Comparison of ENCODE assay signal across 8 mouse cellular contexts in the genomic region with DNA sequence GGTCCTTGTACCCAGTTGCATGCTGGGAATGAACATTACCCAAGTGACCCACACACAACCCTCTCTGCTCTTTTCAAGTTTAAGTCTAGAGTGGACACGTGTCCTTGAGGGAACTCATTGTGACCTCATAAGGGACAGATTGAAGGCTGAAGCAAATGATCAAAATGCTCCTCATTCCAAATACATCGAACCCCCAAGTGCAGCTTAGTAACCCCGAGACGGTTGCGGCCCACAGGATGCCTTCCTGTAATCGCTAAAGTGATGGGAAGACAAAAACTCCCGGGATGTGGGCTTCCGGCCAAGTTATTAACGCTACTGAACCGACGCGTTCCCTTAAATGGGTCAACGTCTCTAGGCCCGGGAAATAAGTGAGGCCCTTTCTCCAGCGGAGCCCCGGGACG. TPM values are rescaled to one million over a fixed set of nuclear protein-coding genes. Genes with fewer than 3 reads are reported as not detected.
A peak's percentile ranks its signal among the peaks of the same experiment; 100 is the strongest.
DNase-seq lines count a peak whose midpoint lies in the region; ATAC-seq and TF ChIP-seq lines count a peak whose summit lies in the region.

No protein-coding gene starts in this region.

- peaks cover 21% of the 10 kb centered on the region for H3K36me3 ChIP-seq in heart, embryonic 16.5 days (ENCODE audit: control insufficient read depth, insufficient read depth)
- H3K36me3 ChIP-seq in G1E (replicated peaks) (peaks cover 36% of the 10 kb centered on the region), macrophage (ENCODE audit: inconsistent target) (peaks cover 16% of the 10 kb centered on the region; the same call in 1 of the 2 replicates)
- H3K36me3 ChIP-seq in forebrain, embryonic 15.5 days = peaks cover 26% of the 10 kb centered on the region

- H3K9ac ChIP-seq in heart, embryonic 16.5 days (ENCODE audit: low read length) = peak overlapping the region; percentile 92
- peak overlapping the region; percentile 78 for H3K9ac ChIP-seq in forebrain, embryonic 15.5 days (replicated peaks)

- H3K79me2 ChIP-seq in macrophage (ENCODE audit: inconsistent target) = peaks cover 30% of the 10 kb centered on the region

- DNase-seq in heart, postnatal 14 days = no peak
- peak; percentile 12 for DNase-seq in G1E (ENCODE audit: low spot score)
- no peak for DNase-seq in gastrocnemius, postnatal 25 days
- no peak for DNase-seq in adrenal gland, postnatal 14 days

- H3K27me3 ChIP-seq in heart, embryonic 16.5 days (ENCODE audit: control insufficient read depth, insufficient read depth, low read length) = no peaks in the 10 kb centered on the region
- H3K27me3 ChIP-seq in G1E (ENCODE audit: insufficient read depth, low read length) = peaks cover 12% of the 10 kb centered on the region
- no peaks in the 10 kb centered on the region for H3K27me3 ChIP-seq in forebrain, embryonic 15.5 days

- peak overlapping the region; percentile 87 for H3K27ac ChIP-seq in heart, embryonic 16.5 days (ENCODE audit: low read length)
- peak overlapping the region; percentile 83 for H3K27ac ChIP-seq in forebrain, embryonic 15.5 days (replicated peaks)
- peak overlapping the region; percentile 77 for H3K27ac ChIP-seq in macrophage

- H3K4me1 ChIP-seq in heart, embryonic 16.5 days (ENCODE audit: control insufficient read depth, insufficient read depth, low read length) = peaks cover 20% of the 10 kb centered on the region
- H3K4me1 ChIP-seq in G1E (ENCODE audit: insufficient read depth, low read depth, low read length) = peaks cover 44% of the 10 kb centered on the region
- peaks cover 40% of the 10 kb centered on the region for H3K4me1 ChIP-seq in forebrain, embryonic 15.5 days

- TF ChIP-seq CTCF in G1E (IDR thresholded peaks at IDR 0.05; ENCODE audit: low read depth, low read length) = no peak

- WGBS in heart, embryonic 16.5 days = 1% methylated on average over 17 of the region's 17 CpGs
- under 1% methylated on average over 17 of the region's 17 CpGs for WGBS in forebrain, embryonic 15.5 days
- under 1% methylated on average over 16 of the region's 17 CpGs for WGBS in macrophage (ENCODE audit: missing documents)

- ATAC-seq in heart, embryonic 16.5 days (replicated peaks; ENCODE audit: extremely low read depth, insufficient read depth, low FRiP score) = no peak
- ATAC-seq in G1E (ENCODE audit: extremely low read depth, insufficient number of reproducible peaks, low FRiP score, poor library complexity, severe bottlenecking) = no peak
- no peak for ATAC-seq in forebrain, embryonic 15.5 days (replicated peaks)
- no peak for ATAC-seq in monocyte, adult 5-6 weeks (replicated peaks; ENCODE audit: insufficient number of reproducible peaks, low FRiP score, low TSS enrichment, poor library complexity, severe bottlenecking)

- H3K4me3 ChIP-seq in heart, embryonic 16.5 days (ENCODE audit: low read length) = peak overlapping the region; percentile 84
- H3K4me3 ChIP-seq in G1E (ENCODE audit: low read depth, low read length) (peak overlapping the region; percentile 87), macrophage (ENCODE audit: inconsistent target) (peak overlapping the region; percentile 81)
- peak overlapping the region; percentile 62 for H3K4me3 ChIP-seq in forebrain, embryonic 15.5 days

- peak overlapping the region; percentile 71 for H3K4me2 ChIP-seq in heart, embryonic 16.5 days (ENCODE audit: low read depth, low read length)
- peak overlapping the region; percentile 74 for H3K4me2 ChIP-seq in forebrain, embryonic 15.5 days (replicated peaks)

- no peaks in the 10 kb centered on the region for H3K9me3 ChIP-seq in heart, embryonic 16.5 days (replicated peaks; ENCODE audit: control insufficient read depth, low read length)
- no peaks in the 10 kb centered on the region for H3K9me3 ChIP-seq in G1E (replicated peaks)
- H3K9me3 ChIP-seq in forebrain, embryonic 15.5 days = no peaks in the 10 kb centered on the region

- intact Hi-C loops in heart, postnatal 14 days (cut with DNase I) = no loop called here

RNA-seq across cellular contexts. Expression of a gene that starts 0.4 kb away (rescaled TPM):
- 189 and 245 TPM in 2 replicates for polyA plus RNA-seq in heart, embryonic 16.5 days (2015; fragmentation: Nextera tagmentation; extraction: Ambion mirVana)
- total RNA-seq in heart, postnatal 14 days (2021) = 100 to 1,000 TPM in 1 of 2 experiments, 10 to 100 TPM in 1; 70.5 to 106 TPM
- total RNA-seq in G1E (2014; fragmentation: Nextera tagmentation) (142 and 198 TPM in 2 replicates), G1E (2017) (116 and 146 TPM in 2 replicates)
- polyA plus RNA-seq in G1E (2012) (32.8 and 64.7 TPM in 2 replicates), macrophage (2018) (146 to 286 TPM (median 195 TPM) in 3 replicates)
- polyA plus RNA-seq in forebrain, embryonic 15.5 days (2015; fragmentation: Nextera tagmentation; extraction: Ambion mirVana) = 189 and 204 TPM in 2 replicates
- 10 to 100 TPM; 14.5 to 56.9 (median 33.4) TPM for total RNA-seq in macrophage (2018; cell fraction: chromatin; rRNA removed)
- total RNA-seq in macrophage (2018; cell fraction: cytosol; rRNA removed) = 100 to 1,000 TPM; 155 to 252 (median 182) TPM
- 100 to 1,000 TPM in 8 of 26 experiments, 10 to 100 TPM in 18; 34.4 to 153 (median 90.6) TPM for total RNA-seq in macrophage (2018; cell fraction: nucleus; rRNA removed)
- 10 to 100 TPM; 54.3 to 55.0 TPM for total RNA-seq in gastrocnemius, postnatal 25 days (2021)
- total RNA-seq in monocyte, adult 5-6 weeks (2017) = 86.3 to 113 TPM (median 87.6 TPM) in 3 replicates
- total RNA-seq in adrenal gland, postnatal 14 days (2021) = 207 and 234 TPM in 2 replicates

RNA-seq across cellular contexts. Expression of a gene that starts 4.1 kb away (rescaled TPM):
- 3.9 and 4.6 TPM in 2 replicates for polyA plus RNA-seq in heart, embryonic 16.5 days (2015; fragmentation: Nextera tagmentation; extraction: Ambion mirVana)
- total RNA-seq in heart, postnatal 14 days (2021) = 10 to 100 TPM; 14.3 to 16.3 TPM
- 20.3 and 21.8 TPM in 2 replicates for total RNA-seq in G1E (2014; fragmentation: Nextera tagmentation)
- 21.9 and 27.6 TPM in 2 replicates for total RNA-seq in G1E (2017)
- polyA plus RNA-seq in G1E (2012) = 23.5 and 30.0 TPM in 2 replicates
- 17.3 and 19.9 TPM in 2 replicates for polyA plus RNA-seq in forebrain, embryonic 15.5 days (2015; fragmentation: Nextera tagmentation; extraction: Ambion mirVana)
- 10 to 100 TPM in 5 of 26 experiments, 1 to 10 TPM in 21; 3.6 to 14.8 (median 7.9) TPM for total RNA-seq in macrophage (2018; cell fraction: chromatin; rRNA removed)
- 10 to 100 TPM in 15 of 26 experiments, 1 to 10 TPM in 11; 6.9 to 15.0 (median 10.3) TPM for total RNA-seq in macrophage (2018; cell fraction: cytosol; rRNA removed)
- 10 to 100 TPM in 20 of 26 experiments, 1 to 10 TPM in 6; 6.4 to 27.2 (median 14.1) TPM for total RNA-seq in macrophage (2018; cell fraction: nucleus; rRNA removed)
- 7.7 to 8.1 TPM (median 7.8 TPM) in 3 replicates for polyA plus RNA-seq in macrophage (2018)
- total RNA-seq in gastrocnemius, postnatal 25 days (2021) = 1 to 10 TPM; 6.2 to 6.3 TPM
- 20.9 to 43.6 TPM (median 26.8 TPM) in 3 replicates for total RNA-seq in monocyte, adult 5-6 weeks (2017)
- 27.5 and 29.8 TPM in 2 replicates for total RNA-seq in adrenal gland, postnatal 14 days (2021)
